Mouse (Mus musculus) hindbrain, embryonic 15.5 days (tissue): ENCODE measurements around the gene Plekhg3. TPM values are rescaled to one million over a fixed set of nuclear protein-coding genes. Genes with fewer than 3 reads are reported as not detected.
A peak's percentile ranks its signal among the peaks of the same experiment; 100 is the strongest.

Experiments used
- ATAC-seq: fragments of 200-750 bp; cut with Nextera tagmentation; 2 replicates; pipeline ENCODE4 v1.8.0; 2017; ENCODE audit warnings: low read depth, moderate number of reproducible peaks, moderate TSS enrichment; ENCODE audit not compliant: low FRiP score
- H3K27ac ChIP-seq: fragments of 300-500 bp; sonication (generic); replicated peaks from 2 replicates; pipeline ENCODE4 v1.5.1; 2015; ENCODE audit warnings: mild to moderate bottlenecking, inconsistent platforms
- H3K27me3 ChIP-seq: fragments of 300-500 bp; sonication (generic); 2 replicates; pipeline ENCODE4 v1.6.1; 2015; ENCODE audit warnings: control low read depth, inconsistent platforms
- H3K36me3 ChIP-seq: fragments of 300-500 bp; sonication (generic); 2 replicates; pipeline ENCODE4 v1.6.1; 2015; ENCODE audit warnings: control low read depth, inconsistent platforms
- H3K4me1 ChIP-seq: fragments of 300-500 bp; sonication (generic); replicated peaks from 2 replicates; pipeline ENCODE4 v1.6.1; 2015; ENCODE audit warnings: control low read depth, inconsistent platforms
- H3K4me2 ChIP-seq: fragments of 300-500 bp; sonication (generic); 2 replicates; pipeline ENCODE4 v1.6.1; 2015; ENCODE audit warnings: moderate library complexity, mild to moderate bottlenecking, inconsistent platforms
- H3K4me3 ChIP-seq: fragments of 300-500 bp; sonication (generic); 2 replicates; pipeline ENCODE4 v1.5.1; 2015; ENCODE audit warnings: mild to moderate bottlenecking, inconsistent platforms
- H3K9ac ChIP-seq: fragments of 300-500 bp; sonication (generic); 2 replicates; pipeline ENCODE4 v1.6.1; 2015; ENCODE audit warnings: inconsistent platforms
- H3K9me3 ChIP-seq: fragments of 300-500 bp; sonication (generic); 2 replicates; pipeline ENCODE4 v1.6.1; 2016; ENCODE audit warnings: control low read depth, inconsistent platforms
- WGBS: fragments of 180-500 bp; shearing (Covaris S2); methylation state at CpG from one replicate; pipeline ENCODE4 v1.1.7; 2015; 5-methylcytosine and 5-hydroxymethylcytosine counted together
- polyA plus RNA-seq: library from polyadenylated mRNA; unstranded; fragments of >200 nt; fragmentation: Nextera tagmentation; extraction: Ambion mirVana; gene quantifications from 2 replicates; pipeline ENCODE4 v1.2.1, GENCODE M21; 2015

Plekhg3 gene
- polyA plus RNA-seq, 1 experiment from 2014 or later, result 2.3 TPM

DNA sequence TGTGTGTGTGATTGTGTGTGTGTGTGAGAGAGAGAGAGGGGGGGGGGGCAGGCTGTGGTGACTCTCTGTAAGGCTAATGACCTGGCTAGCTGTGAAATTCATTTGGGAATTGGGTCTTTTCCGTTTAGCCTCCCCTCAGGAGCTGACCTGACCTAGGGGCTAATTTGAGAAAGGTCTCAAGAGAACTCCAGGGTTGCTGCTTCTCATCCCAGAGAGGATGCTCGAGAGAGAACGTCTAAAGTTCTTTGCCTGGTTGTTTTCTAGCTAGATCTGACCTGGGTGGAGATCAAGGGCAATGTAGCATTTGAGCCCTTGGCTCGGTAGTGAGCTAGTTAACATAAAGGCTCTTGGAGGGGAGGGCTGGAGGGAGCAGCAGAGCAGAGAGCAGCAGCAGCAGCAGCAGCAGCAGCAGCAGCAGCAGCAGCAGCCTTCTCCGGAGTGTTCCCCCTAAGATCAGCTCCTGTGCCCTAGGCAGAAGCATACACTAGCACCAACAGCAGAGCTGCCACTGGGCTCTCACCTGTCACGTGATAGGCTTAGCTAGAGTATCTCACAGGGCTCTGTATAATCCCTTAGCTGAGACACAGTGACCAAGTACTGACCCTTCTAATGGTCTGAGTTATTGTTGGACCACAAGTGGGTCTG is 26.2 kb downstream of the Plekhg3 start:
- peaks cover 9% of the 10 kb centered on the region; the same call in 1 of the 2 replicates for H3K4me1 ChIP-seq
- H3K9ac ChIP-seq, result no peak overlapping the region
- H3K36me3 ChIP-seq, result no peaks in the 10 kb centered on the region
- 0 out of 2 replicates have a peak, but pooled peaks have one; percentile 29 for ATAC-seq
- H3K4me3 ChIP-seq, result no peak overlapping the region
- H3K9me3 ChIP-seq, result no peaks in the 10 kb centered on the region
- no peaks in the 10 kb centered on the region for H3K27me3 ChIP-seq
- H3K27ac ChIP-seq, result no peak overlapping the region
- 21% methylated on average over 6 of the region's 6 CpGs for WGBS
- H3K4me2 ChIP-seq, result no peak overlapping the region

DNA sequence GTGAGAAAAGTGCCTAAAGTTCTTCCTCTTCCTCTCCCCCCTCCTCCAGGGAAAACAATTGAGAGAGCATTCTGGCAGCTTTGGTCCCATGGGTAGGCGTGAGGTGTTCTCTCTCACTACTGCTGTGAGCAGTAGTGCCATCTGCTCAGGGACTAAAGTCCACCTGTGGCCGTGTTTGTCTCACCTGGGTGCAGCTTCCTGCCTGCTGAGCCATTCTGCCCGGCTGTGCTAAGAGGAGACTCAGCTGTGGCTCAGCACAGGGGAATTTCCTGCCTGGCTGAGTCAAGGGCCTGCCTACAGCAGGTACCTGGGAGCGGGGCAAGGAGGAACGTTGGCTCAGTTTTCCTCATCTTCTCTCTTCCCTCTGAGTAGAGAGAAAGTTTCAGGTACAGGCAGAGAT is 27.5 kb downstream of the Plekhg3 start:
- Histone ChIP-seq H3K27me3 (no peaks in the 10 kb centered on the region), H3K4me1 (peaks cover 9% of the 10 kb centered on the region; the same call in 1 of the 2 replicates)
- WGBS, result 75% methylated on average over 5 of the region's 5 CpGs

DNA sequence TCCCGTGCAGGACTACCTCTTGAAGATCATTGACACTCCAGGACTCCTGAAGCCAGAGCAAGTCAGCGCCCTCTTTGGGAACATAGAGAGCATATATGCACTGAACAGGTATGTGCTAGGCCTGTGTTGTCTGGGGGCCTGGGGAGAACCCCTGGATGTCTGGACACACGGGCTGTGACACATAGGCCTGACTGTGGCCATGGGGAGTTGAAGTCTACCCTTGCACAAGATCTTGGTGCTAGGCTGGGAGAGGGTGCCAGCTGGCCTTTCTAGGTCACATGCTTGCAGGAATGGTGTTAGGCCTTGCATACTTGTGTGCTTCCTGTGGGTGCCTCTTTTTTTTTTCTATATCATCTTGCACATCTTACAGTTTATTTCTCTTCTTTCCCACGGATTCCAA is 31.5 kb downstream of the Plekhg3 start:
- Histone ChIP-seq H3K4me1 (no peaks in the 10 kb centered on the region), H3K4me2 (no peak overlapping the region), H3K27me3 (no peaks in the 10 kb centered on the region), H3K9me3 (no peaks in the 10 kb centered on the region), H3K36me3 (no peaks in the 10 kb centered on the region), H3K4me3 (no peak overlapping the region), H3K9ac (no peak overlapping the region), H3K27ac (no peak overlapping the region)
- ATAC-seq, result no peak
- WGBS, result 85% methylated on average over 4 of the region's 4 CpGs

More for the DNA sequence above, 27.5 kb downstream of the Plekhg3 start:
- Histone ChIP-seq H3K27ac (no peak overlapping the region), H3K4me2 (no peak overlapping the region), H3K9ac (no peak overlapping the region), H3K9me3 (no peaks in the 10 kb centered on the region), H3K4me3 (no peak overlapping the region), H3K36me3 (no peaks in the 10 kb centered on the region)
- ATAC-seq, result no peak

DNA sequence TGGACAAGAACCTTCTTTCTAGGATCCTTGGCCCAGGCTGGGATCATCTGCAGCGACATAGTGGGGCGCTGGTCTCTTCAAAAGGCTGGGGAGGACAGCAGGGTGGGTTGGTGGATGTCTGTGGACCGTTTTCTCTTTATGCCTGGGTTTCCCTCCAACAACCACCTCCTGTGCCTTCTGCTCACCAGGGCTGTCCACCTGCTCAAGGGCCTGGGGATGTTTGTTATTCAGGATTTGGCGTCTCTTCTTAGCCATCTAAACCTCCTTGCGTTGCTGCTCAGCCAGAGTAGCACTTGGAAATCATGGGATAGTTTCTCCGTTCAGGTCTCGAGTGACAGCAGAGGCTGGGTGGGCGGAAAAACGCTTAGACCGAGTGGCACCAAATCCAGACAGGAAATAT is 35.6 kb downstream of the Plekhg3 start:
- Histone ChIP-seq H3K4me2 (no peak overlapping the region), H3K27ac (no peak overlapping the region), H3K36me3 (no peaks in the 10 kb centered on the region), H3K9ac (no peak overlapping the region), H3K4me1 (no peaks in the 10 kb centered on the region), H3K27me3 (no peaks in the 10 kb centered on the region), H3K4me3 (no peak overlapping the region), H3K9me3 (no peaks in the 10 kb centered on the region)
- 93% methylated on average over 10 of the region's 10 CpGs for WGBS
- no peak for ATAC-seq

DNA sequence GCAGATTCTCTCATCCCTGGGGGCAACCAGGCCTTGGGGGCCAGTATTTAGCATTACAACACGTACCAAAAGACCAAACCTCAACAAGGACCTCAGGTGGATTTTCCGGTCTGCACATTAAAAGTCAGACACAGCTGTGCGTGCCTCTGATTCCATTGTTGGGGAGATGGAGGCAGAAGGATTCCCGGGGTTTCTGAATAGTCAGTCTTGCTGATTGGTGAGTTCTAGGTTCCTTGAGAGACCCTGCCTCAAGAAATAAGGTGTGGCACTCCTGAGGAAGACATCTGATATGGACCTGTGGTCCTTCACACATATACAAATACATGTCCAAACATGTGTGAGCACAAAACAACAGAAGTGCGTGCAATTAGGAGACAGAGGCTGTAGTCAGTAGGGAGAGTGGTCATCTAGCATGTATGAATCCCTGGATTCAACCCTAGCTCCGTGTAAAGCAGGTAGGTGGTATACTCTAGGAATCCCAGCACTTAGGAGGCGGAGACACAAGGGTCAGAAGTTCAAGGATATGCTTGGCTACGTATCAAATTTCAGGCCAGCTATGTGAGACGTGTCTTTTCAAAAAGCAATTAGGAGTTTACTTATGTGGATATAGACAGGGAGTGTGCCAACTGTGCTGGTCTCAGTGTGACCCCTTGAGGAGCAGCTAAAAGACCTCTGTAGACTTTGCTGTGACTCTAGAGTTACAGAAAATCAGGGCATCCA is 39.7 kb downstream of the Plekhg3 start:
- Histone ChIP-seq H3K9ac (no peak overlapping the region), H3K27me3 (no peaks in the 10 kb centered on the region), H3K4me1 (no peaks in the 10 kb centered on the region), H3K4me3 (no peak overlapping the region), H3K36me3 (no peaks in the 10 kb centered on the region), H3K27ac (no peak overlapping the region), H3K4me2 (no peak overlapping the region), H3K9me3 (no peaks in the 10 kb centered on the region)
- 77% methylated on average over 9 of the region's 9 CpGs for WGBS
- no peak for ATAC-seq

DNA sequence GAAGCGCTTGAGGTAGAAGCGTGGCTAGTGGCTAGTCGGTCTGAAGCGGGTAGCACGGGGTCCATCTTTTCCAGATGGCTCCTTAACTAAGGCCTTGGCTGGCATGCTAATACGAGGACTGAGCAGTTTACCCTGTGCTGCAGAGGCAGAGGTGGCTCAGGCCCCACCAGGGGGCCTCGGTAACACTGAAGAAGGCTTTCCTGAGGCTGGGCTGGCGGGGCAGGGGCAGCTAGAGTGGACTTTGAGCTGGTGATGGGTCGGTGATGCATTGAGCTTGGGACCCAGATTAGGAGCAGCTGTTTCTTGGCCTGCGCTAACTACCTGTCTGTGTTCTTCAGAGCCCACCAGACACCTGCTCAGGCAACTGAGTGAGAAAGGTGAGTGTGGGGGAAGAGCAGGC is 40.6 kb downstream of the Plekhg3 start:
- 81% methylated on average over 10 of the region's 10 CpGs for WGBS
- Histone ChIP-seq H3K27me3 (no peaks in the 10 kb centered on the region), H3K4me2 (no peak overlapping the region), H3K9ac (no peak overlapping the region), H3K36me3 (no peaks in the 10 kb centered on the region), H3K9me3 (no peaks in the 10 kb centered on the region), H3K4me1 (no peaks in the 10 kb centered on the region), H3K27ac (no peak overlapping the region), H3K4me3 (no peak overlapping the region)
- no peak for ATAC-seq

DNA sequence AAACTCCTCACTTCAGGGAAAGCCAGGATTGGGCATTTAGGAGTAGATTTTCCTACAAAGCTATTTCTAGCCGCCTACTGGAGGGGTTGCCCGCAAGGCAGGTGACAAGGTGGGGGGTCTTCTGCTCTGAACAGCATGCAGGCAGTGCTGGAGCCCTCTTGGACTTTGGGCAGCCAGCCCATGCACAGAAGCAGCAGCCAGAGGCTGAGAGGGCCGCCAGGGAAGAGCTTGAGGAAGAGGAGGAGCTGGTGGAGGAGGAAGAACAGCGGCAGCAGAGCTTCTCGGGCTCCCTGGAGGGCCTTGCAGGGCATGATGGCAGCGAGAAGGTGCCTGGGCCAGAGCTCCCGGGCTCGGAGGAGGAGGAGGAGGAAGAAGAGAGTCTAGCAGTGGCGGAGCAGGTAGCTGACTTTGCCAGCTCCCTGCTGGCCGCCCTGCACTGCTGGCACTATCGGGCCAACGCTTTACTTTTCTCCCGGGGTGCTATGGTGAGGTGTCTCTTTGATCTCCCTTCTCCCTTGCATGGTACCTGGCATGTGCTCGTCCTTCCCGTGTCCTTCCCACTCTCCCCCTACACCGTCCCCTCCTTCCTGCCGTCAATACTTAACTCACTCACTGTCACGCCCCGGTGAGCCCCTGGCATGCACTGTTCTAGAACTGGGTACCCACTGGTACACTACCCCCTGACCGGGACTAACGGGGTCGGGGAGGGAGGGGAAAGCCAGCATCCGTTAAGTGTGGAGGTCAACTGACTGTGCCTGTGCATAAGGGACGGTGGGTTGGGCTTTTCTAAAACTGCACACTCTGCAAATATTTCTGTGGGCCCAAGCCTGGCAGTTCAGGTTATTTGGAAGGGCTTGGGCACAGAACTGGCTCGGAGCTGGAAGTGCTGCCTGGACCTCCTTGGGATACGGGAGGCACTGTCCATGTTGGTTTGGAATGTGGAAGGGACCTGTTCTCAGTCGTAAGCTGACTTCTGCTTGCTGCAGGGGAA is 41.9 kb downstream of the Plekhg3 start:
- peak; percentile 27; the same call in 1 of the 2 replicates for ATAC-seq
- Histone ChIP-seq H3K9ac (no peak overlapping the region), H3K9me3 (no peaks in the 10 kb centered on the region), H3K36me3 (no peaks in the 10 kb centered on the region), H3K4me1 (no peaks in the 10 kb centered on the region), H3K27ac (no peak overlapping the region), H3K27me3 (no peaks in the 10 kb centered on the region), H3K4me3 (no peak overlapping the region), H3K4me2 (no peak overlapping the region)
- WGBS, result 68% methylated on average over 27 of the region's 27 CpGs

DNA sequence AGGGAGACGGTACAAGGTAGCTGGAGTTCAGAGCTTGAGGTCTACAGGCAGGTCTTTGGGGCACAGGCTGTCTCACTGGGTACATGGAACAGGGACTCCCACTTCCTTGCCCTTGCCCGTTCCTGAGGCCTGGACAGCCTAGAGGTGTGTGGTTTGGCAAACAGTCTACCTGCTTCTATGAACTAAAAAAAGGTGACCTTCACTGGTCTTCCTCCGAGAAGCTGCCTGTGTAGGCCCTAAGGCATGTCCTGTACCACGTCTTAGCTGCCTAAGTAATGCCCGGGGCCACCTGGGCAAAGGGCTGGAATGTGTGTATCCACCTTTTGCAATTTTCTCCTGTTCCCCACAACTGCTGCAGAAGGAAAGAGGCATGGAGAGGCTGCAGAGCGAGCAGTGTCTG is 42.7 kb downstream of the Plekhg3 start:
- H3K27ac ChIP-seq, result no peak overlapping the region
- no peak overlapping the region for H3K4me3 ChIP-seq
- H3K9ac ChIP-seq, result no peak overlapping the region
- no peak overlapping the region for H3K4me2 ChIP-seq
- no peaks in the 10 kb centered on the region for H3K9me3 ChIP-seq
- ATAC-seq, result no peak
- WGBS, result 91% methylated on average over 6 of the region's 6 CpGs
- no peaks in the 10 kb centered on the region for H3K27me3 ChIP-seq
- no peaks in the 10 kb centered on the region for H3K4me1 ChIP-seq
- no peaks in the 10 kb centered on the region for H3K36me3 ChIP-seq

DNA sequence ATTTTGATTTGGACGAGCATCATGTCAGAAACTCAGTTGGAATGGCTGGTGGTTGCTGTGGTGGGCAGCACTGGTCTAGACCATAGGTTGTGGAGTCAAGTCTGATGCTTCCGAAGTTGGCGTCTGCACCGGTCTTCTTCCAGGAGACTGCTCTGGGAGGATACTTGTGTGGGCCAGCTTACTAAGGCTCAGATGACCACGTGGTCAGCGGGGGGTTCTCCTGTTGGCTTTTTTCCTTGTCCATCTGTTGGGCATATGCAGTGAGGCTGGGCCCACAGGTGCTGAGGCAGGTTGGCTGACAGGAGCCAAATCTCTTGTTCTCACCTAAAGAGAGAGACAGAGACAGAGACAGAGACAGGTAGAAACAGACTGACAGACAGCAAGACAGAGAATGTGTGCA is 44.1 kb downstream of the Plekhg3 start:
- Histone ChIP-seq H3K9me3 (no peaks in the 10 kb centered on the region), H3K4me2 (no peak overlapping the region), H3K9ac (no peak overlapping the region), H3K27me3 (no peaks in the 10 kb centered on the region), H3K27ac (no peak overlapping the region), H3K4me1 (no peaks in the 10 kb centered on the region), H3K36me3 (no peaks in the 10 kb centered on the region), H3K4me3 (no peak overlapping the region)
- no peak for ATAC-seq
- WGBS, result 96% methylated on average over 6 of the region's 6 CpGs

DNA sequence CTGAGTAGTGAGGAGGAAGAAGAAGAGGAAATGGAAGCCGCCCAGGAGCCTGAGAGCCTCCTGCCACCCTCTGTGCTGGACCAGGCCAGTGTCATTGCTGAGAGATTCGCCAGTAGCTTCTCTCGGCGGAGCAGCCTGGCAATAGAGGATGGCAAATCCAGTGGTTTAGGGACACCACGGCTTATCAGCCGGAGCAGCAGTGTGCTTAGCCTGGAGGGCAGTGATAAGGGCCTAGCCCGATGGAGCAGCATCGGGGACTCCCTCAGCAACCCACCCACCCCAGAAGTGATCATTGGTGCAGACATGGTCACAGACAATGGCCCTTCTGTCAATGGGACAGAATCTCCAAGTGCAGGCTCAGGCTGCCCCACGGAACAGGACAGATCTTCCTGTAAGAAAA is 45.4 kb downstream of the Plekhg3 start:
- Histone ChIP-seq H3K36me3 (no peaks in the 10 kb centered on the region), H3K9ac (no peak overlapping the region), H3K4me3 (no peak overlapping the region), H3K4me2 (no peak overlapping the region), H3K27me3 (no peaks in the 10 kb centered on the region), H3K4me1 (no peaks in the 10 kb centered on the region), H3K27ac (no peak overlapping the region), H3K9me3 (no peaks in the 10 kb centered on the region)
- WGBS, result 93% methylated on average over 9 of the region's 9 CpGs
- ATAC-seq, result no peak

DNA sequence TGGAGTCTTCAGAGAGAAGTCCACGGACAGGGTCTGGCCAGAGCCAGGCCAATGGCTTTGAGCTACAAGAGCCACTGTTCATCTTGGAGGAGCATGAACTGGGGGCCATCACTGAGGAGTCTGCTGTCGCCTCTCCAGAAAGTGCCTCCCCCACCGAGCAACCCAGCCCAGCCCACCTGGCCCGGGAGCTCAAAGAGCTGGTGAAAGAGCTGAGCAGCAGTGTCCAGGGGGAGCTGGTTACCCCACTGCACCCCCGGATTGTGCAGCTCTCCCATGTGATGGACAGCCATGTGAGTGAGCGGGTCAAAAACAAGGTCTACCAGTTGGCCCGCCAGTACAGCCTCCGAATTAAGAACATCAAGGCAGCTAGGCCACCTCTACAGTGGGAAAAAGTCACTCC is 46.1 kb downstream of the Plekhg3 start:
- ATAC-seq, result no peak
- H3K36me3 ChIP-seq, result no peaks in the 10 kb centered on the region
- no peak overlapping the region for H3K4me3 ChIP-seq
- H3K4me2 ChIP-seq, result no peak overlapping the region
- H3K9me3 ChIP-seq, result no peaks in the 10 kb centered on the region
- no peak overlapping the region for H3K9ac ChIP-seq
- no peaks in the 10 kb centered on the region for H3K4me1 ChIP-seq
- WGBS, result 97% methylated on average over 8 of the region's 8 CpGs
- H3K27ac ChIP-seq, result no peak overlapping the region
- H3K27me3 ChIP-seq, result no peaks in the 10 kb centered on the region

DNA sequence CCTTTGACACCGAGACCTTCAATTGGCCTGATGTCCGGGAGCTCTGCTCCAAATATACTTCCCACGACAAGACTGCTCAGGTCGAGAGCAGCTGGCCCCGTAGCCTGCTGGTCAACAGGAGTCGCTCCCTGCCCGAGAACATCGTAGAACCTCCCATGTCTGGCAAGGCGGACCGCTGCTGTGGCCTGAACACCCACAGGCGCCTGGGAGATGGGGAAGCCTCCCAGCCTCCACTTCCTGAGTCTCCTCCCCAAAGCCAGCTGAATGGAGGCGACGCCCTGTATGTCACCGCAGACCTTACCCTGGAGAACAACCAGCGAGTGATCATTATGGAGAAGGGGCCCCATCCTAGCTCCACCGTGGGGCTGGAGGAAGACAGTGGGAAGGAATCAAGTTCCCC is 47.2 kb downstream of the Plekhg3 start:
- 96% methylated on average over 16 of the region's 16 CpGs for WGBS
- H3K4me3 ChIP-seq, result no peak overlapping the region
- no peak overlapping the region for H3K9ac ChIP-seq
- no peaks in the 10 kb centered on the region for H3K36me3 ChIP-seq
- no peaks in the 10 kb centered on the region for H3K27me3 ChIP-seq
- H3K9me3 ChIP-seq, result no peaks in the 10 kb centered on the region
- no peak overlapping the region for H3K4me2 ChIP-seq
- H3K27ac ChIP-seq, result no peak overlapping the region
- ATAC-seq, result no peak
- peaks cover 4% of the 10 kb centered on the region for H3K4me1 ChIP-seq
